Mouse (Mus musculus) CH12.LX (cell line): ENCODE measurements at regions not wholly inside any gene's neighbourhood (a gene's known extent, or its start where the extent isn't known, plus 50 kb on each side); places are given as distances from the start of the nearest gene placed in this dataset.

Experiments
- DNase-seq: peaks from one replicate; pipeline ENCODE4 v3.0.0-alpha.2; 2013; ENCODE audit errors: extremely low read depth
- H3K27ac ChIP-seq: 2 replicates; pipeline ENCODE4 v1.5.1; 2012; ENCODE audit warnings: low read depth, mild to moderate bottlenecking, control low read depth, moderate library complexity; ENCODE audit not compliant: insufficient read depth
- H3K27me3 ChIP-seq: replicated peaks from 2 replicates; pipeline ENCODE3; 2012; ENCODE audit warnings: inconsistent platforms
- H3K36me3 ChIP-seq, 2 experiments: replicated peaks in 1 of 2; 2 replicates each; pipeline versions ENCODE3 to v1.6.1; 2012; ENCODE audit warnings: inconsistent platforms in 1 of 2, low read length in 1 of 2, mild to moderate bottlenecking in 1 of 2, mixed read lengths in 1 of 2, moderate library complexity in 1 of 2; ENCODE audit not compliant: control insufficient read depth in 1 of 2, insufficient read depth in 1 of 2
- H3K4me1 ChIP-seq, 2 experiments: 2 replicates each; pipeline ENCODE4 v1.6.1; 2012; ENCODE audit warnings: inconsistent platforms in 1 of 2, moderate library complexity in 1 of 2; ENCODE audit not compliant: insufficient read depth in 2 of 2, control insufficient read depth in 1 of 2
- H3K4me2 ChIP-seq: 2 replicates; pipeline ENCODE4 v1.6.1; 2012; ENCODE audit warnings: low read depth, mild to moderate bottlenecking, control low read depth; ENCODE audit not compliant: poor library complexity, insufficient read depth, severe bottlenecking
- H3K4me3 ChIP-seq, 3 experiments: fragments of 150-350 bp in 1 of 3; sonication (generic) in 1 of 3; replicated peaks in 1 of 3; 2 replicates each; pipeline versions ENCODE3 to v1.5.1; 2011 to 2012; ENCODE audit warnings: low read depth in 2 of 3, low read length in 2 of 3, mild to moderate bottlenecking in 2 of 3, moderate library complexity in 2 of 3, control low read depth in 1 of 3, improper control_type of control experiment in 1 of 3, inconsistent platforms in 1 of 3, mixed read lengths in 1 of 3; ENCODE audit not compliant: poor library complexity in 1 of 3
- H3K79me2 ChIP-seq: replicated peaks from 2 replicates; pipeline ENCODE4 v1.6.1; 2012; ENCODE audit warnings: mild to moderate bottlenecking, moderate library complexity; ENCODE audit not compliant: control insufficient read depth, poor library complexity, insufficient read depth, severe bottlenecking; ENCODE audit errors: extremely low read depth
- H3K9ac ChIP-seq: 2 replicates; pipeline ENCODE4 v1.6.1; 2012; ENCODE audit warnings: low read depth, mild to moderate bottlenecking, control low read depth, moderate library complexity; ENCODE audit not compliant: insufficient read depth
- H3K9me3 ChIP-seq: replicated peaks from 2 replicates; pipeline ENCODE3; 2012; ENCODE audit warnings: low read length, inconsistent platforms, mixed read lengths
- E2F4 ChIP-seq: IDR thresholded peaks from 2 replicates; pipeline ENCODE4 v1.6.1; 2011; ENCODE audit warnings: low read depth, low read length, improper control_type of control experiment; ENCODE audit not compliant: insufficient replicate concordance
- ELF1 ChIP-seq: IDR thresholded peaks from 2 replicates; pipeline ENCODE4 v1.6.1; 2014; ENCODE audit warnings: low read depth, mild to moderate bottlenecking, inconsistent platforms, low read length, improper control_type of control experiment
- GABPA ChIP-seq: IDR thresholded peaks from 2 replicates; pipeline ENCODE4 v1.6.1; 2012; ENCODE audit warnings: low read depth, low read length, improper control_type of control experiment, inconsistent platforms; ENCODE audit not compliant: insufficient replicate concordance
- HCFC1 ChIP-seq: IDR thresholded peaks from 2 replicates; pipeline ENCODE4 v1.6.1; 2012; ENCODE audit warnings: low read depth, mild to moderate bottlenecking, inconsistent platforms, low read length, improper control_type of control experiment
- IRF4 ChIP-seq: IDR thresholded peaks from 2 replicates; pipeline ENCODE4 v1.6.1; 2014; ENCODE audit warnings: low read depth, mild to moderate bottlenecking, inconsistent platforms, low read length, improper control_type of control experiment
- MAFK ChIP-seq: IDR thresholded peaks from 2 replicates; pipeline ENCODE4 v1.6.1; 2011; ENCODE audit warnings: low read length, improper control_type of control experiment; ENCODE audit not compliant: insufficient replicate concordance
- MAX ChIP-seq: IDR thresholded peaks from 2 replicates; pipeline ENCODE4 v1.6.1; 2011; ENCODE audit warnings: low read length, improper control_type of control experiment
- MAZ ChIP-seq: IDR thresholded peaks from 2 replicates; pipeline ENCODE4 v1.6.1; 2012; ENCODE audit warnings: low read depth, mild to moderate bottlenecking, inconsistent platforms, low read length, improper control_type of control experiment, moderate library complexity
- MXI1 ChIP-seq: IDR thresholded peaks from 2 replicates; pipeline ENCODE4 v1.6.1; 2011; ENCODE audit warnings: mild to moderate bottlenecking, low read depth, low read length, improper control_type of control experiment
- NELFE ChIP-seq: IDR thresholded peaks from 2 replicates; pipeline ENCODE4 v1.6.1; 2011; ENCODE audit warnings: low read depth, low read length, improper control_type of control experiment
- NRF1 ChIP-seq: IDR thresholded peaks from 2 replicates; pipeline ENCODE4 v1.6.1; 2014; ENCODE audit warnings: low read depth, mild to moderate bottlenecking, inconsistent platforms, low read length, improper control_type of control experiment, moderate library complexity
- POLR2A ChIP-seq: IDR thresholded peaks from 2 replicates; pipeline ENCODE4 v1.6.1; 2011; ENCODE audit warnings: low read depth, mild to moderate bottlenecking, improper control_type of control experiment, low read length
- POLR2AphosphoS2 ChIP-seq: IDR thresholded peaks from 2 replicates; pipeline ENCODE4 v1.6.1; 2011; ENCODE audit warnings: low read depth, low read length, improper control_type of control experiment
- RAD21 ChIP-seq: IDR thresholded peaks from 2 replicates; pipeline ENCODE4 v1.6.1; 2011; ENCODE audit warnings: low read depth, mild to moderate bottlenecking, low read length, improper control_type of control experiment, moderate library complexity
- RCOR1 ChIP-seq: conservative IDR thresholded peaks from 2 replicates; pipeline ENCODE4 v1.6.1; 2012; ENCODE audit warnings: low read depth, mild to moderate bottlenecking, inconsistent platforms, low read length, improper control_type of control experiment
- SIN3A ChIP-seq: IDR thresholded peaks from 2 replicates; pipeline ENCODE4 v1.6.1; 2012; ENCODE audit warnings: low read length, improper control_type of control experiment, inconsistent platforms
- SMC3 ChIP-seq: IDR thresholded peaks from 2 replicates; pipeline ENCODE4 v1.6.1; 2011; ENCODE audit warnings: low read depth, low read length, improper control_type of control experiment
- UBTF ChIP-seq: IDR thresholded peaks from 2 replicates; pipeline ENCODE4 v1.6.1; 2012; ENCODE audit warnings: low read depth, mild to moderate bottlenecking, inconsistent platforms, low read length, improper control_type of control experiment, moderate library complexity
- USF1 ChIP-seq: IDR thresholded peaks from 2 replicates; pipeline ENCODE4 v1.6.1; 2014; ENCODE audit warnings: low read depth, mild to moderate bottlenecking, inconsistent platforms, low read length, improper control_type of control experiment
- USF2 ChIP-seq: conservative IDR thresholded peaks from 2 replicates; pipeline ENCODE4 v1.6.1; 2011; ENCODE audit warnings: low read depth, low read length, improper control_type of control experiment
- ZC3H11A ChIP-seq: IDR thresholded peaks from 2 replicates; pipeline ENCODE4 v1.6.1; 2012; ENCODE audit warnings: low read depth, mild to moderate bottlenecking, inconsistent platforms, low read length, improper control_type of control experiment
- ZKSCAN1 ChIP-seq: IDR thresholded peaks from 2 replicates; pipeline ENCODE4 v1.6.1; 2012; ENCODE audit warnings: low read depth, inconsistent platforms, low read length, improper control_type of control experiment, borderline replicate concordance
- ZMIZ1 ChIP-seq: IDR thresholded peaks from 2 replicates; pipeline ENCODE4 v1.6.1; 2012; ENCODE audit warnings: low read depth, mild to moderate bottlenecking, inconsistent platforms, low read length, improper control_type of control experiment
- dilution Hi-C: fragments of 300-500 bp; cut with MboI; formaldehyde crosslinking; loops from 2 replicates; pipeline ENCODE4 v1.14.3; 2020; ENCODE audit warnings: low sequenced_read_pairs; ENCODE audit not compliant: extremely low pct_unique_long_range_greater_than_20kb, extremely low pct_ligation_motif_present
- in situ Hi-C: fragments of 300-500 bp; cut with MboI; formaldehyde crosslinking; loops from 3 replicates; pipeline ENCODE4 v1.14.3; 2019; ENCODE audit warnings: low sequenced_read_pairs, low pct_ligation_motif_present, low pct_unique_long_range_greater_than_20kb, mixed read lengths

DNA sequence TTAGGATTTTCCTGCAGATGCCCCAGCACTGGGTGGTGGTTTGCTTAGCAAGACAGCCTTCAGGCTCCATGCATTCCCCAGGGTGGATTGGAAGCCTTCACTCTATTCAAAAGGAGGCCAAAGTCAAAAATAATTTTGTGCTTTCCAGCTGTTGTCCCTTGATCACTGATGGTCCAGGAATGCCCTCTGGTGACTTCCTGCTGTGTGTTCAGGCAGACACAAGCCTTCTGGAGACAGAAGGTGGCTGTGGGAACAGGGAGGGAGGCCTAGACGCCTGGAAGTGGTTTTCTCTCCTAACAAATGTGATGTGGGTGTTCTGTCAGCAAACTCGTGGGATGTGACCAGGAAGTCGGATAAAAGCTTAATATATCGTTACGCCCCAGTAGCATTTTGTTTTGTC is 81.3 kb downstream of the Atp6ap1l start:
- Histone ChIP-seq H3K27ac (no peak overlapping the region), H3K4me1 (0 out of 4 replicates have a peak, but pooled peaks cover 0 to 2% of the 10 kb centered on the region in 2 experiments), H3K27me3 (no peaks in the 10 kb centered on the region), H3K9me3 (no peaks in the 10 kb centered on the region), H3K4me3 (no peak overlapping the region), H3K79me2 (no peaks in the 10 kb centered on the region), H3K9ac (no peak overlapping the region), H3K36me3 (no peaks in the 10 kb centered on the region), H3K4me2 (no peak overlapping the region; the same call in 1 of the 2 replicates)
- dilution Hi-C loops: no loop called here
- no peak for DNase-seq
- in situ Hi-C loops: no loop called here
- TF ChIP-seq UBTF (no peak), ELF1 (no peak), MAX (no peak), ZKSCAN1 (no peak), IRF4 (no peak), ZC3H11A (no peak), USF1 (no peak), HCFC1 (no peak), NELFE (no peak), USF2 (no peak), RCOR1 (no peak), GABPA (no peak), SMC3 (no peak), NRF1 (no peak), MXI1 (no peak), RAD21 (no peak; the same call in 1 of the 2 replicates), SIN3A (no peak), MAFK (no peak), MAZ (no peak)

DNA sequence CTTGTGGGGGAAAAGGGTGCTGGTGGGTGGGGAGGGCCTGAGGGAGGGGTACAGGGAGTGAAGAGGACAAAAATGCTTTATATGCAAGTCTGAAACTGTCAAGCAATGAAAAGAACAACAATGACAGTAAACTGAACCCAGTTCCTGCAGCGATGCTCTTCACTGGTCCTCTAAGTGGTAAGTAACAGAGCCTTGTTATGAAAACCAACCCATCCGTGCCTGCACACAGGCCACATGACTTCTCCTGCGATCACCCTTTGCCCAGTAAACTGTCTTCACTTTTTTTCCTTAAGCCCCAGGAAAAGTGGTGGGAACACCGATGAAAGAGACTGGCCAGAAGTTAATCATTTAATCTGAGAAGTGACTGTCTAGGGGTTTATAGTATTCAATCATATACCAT is 83.3 kb downstream of the Atp6ap1l start:
- H3K27me3 ChIP-seq: no peaks in the 10 kb centered on the region
- H3K36me3 ChIP-seq: no peaks in the 10 kb centered on the region
- H3K79me2 ChIP-seq: no peaks in the 10 kb centered on the region
- H3K4me3 ChIP-seq: no peak overlapping the region
- H3K9ac ChIP-seq: no peak overlapping the region
- H3K9me3 ChIP-seq: no peaks in the 10 kb centered on the region
- in situ Hi-C loops (no loop called here), dilution Hi-C loops (no loop called here)
- 0 out of 4 replicates have a peak, but pooled peaks cover 0 to 2% of the 10 kb centered on the region in 2 experiments for H3K4me1 ChIP-seq
- H3K27ac ChIP-seq: no peak overlapping the region
- TF ChIP-seq ZMIZ1: no peak
- TF ChIP-seq E2F4: no peak
- no peak for TF ChIP-seq POLR2AphosphoS2
- TF ChIP-seq POLR2A: no peak
- TF ChIP-seq, all 38 proteins: peak for 0
- no peak for DNase-seq
- H3K4me2 ChIP-seq: no peak overlapping the region
